Mouse (Mus musculus) mouse embryonic stem cell (cell line): Measurements from ENCODE around the gene Isg15.
"Not testable (repeated sequence)": the region's sequence is repeated elsewhere in the genome, so short reads cannot be mapped to it uniquely, and the experiment has no call there.

ENCODE experiments used
- in situ Hi-C, 2 experiments: fragments of 300-500 bp; cut with MboI; formaldehyde crosslinking; loops; 1 replicate in 1 of 2; 3 replicates in 1 of 2; pipeline ENCODE4 v1.14.3; 2019 to 2020; ENCODE audit warnings: low sequenced_read_pairs in 2 of 2, low pct_unique_long_range_greater_than_20kb in 1 of 2, mixed read lengths in 1 of 2; ENCODE audit not compliant: unreplicated experiment in 1 of 2

The Isg15 gene

GRCm38 (mm10) chr4:156184291-156184954 is 16.2 kb downstream of the Isg15 start:
- in situ Hi-C loops, result no loop called here

GRCm38 (mm10) chr4:156183747-156184146 is 16.9 kb downstream of the Isg15 start:
- in situ Hi-C loops, result no loop called here

- in situ Hi-C loops, result no loop called here
Measured at GRCm38 (mm10) chr4:156177630-156178029, 23.0 kb downstream of the Isg15 start.

GRCm38 (mm10) chr4:156171828-156172227 is 28.8 kb downstream of the Isg15 start:
- in situ Hi-C loops, result no loop called here

- in situ Hi-C loops, result no loop called here
Measured at GRCm38 (mm10) chr4:156169129-156169528, 31.5 kb downstream of the Isg15 start.

GRCm38 (mm10) chr4:156168611-156169010 is 32.0 kb downstream of the Isg15 start:
- in situ Hi-C loops, result no loop called here

- in situ Hi-C loops, result no loop called here
Measured at GRCm38 (mm10) chr4:156166477-156166876, 34.1 kb downstream of the Isg15 start.

GRCm38 (mm10) chr4:156154771-156155170 is 45.8 kb downstream of the Isg15 start:
- in situ Hi-C loops, result no loop called here

GRCm38 (mm10) chr4:156150887-156151286 is 49.7 kb downstream of the Isg15 start:
- in situ Hi-C loops, result not testable (repeated sequence)
